Mouse (Mus musculus) layer of hippocampus, adult 6 months (tissue): ENCODE data around the gene Ugt1a6a. TPM values are rescaled to one million over a fixed set of nuclear protein-coding genes. Genes with fewer than 3 reads are reported as not detected.

ENCODE experiments used
- long read RNA-seq, 2 experiments: library from polyadenylated mRNA; unstranded; transcript quantifications; one replicate each; pipeline ENCODE4 v2.0.0; 2019 to 2020
- polyA plus RNA-seq: library from polyadenylated mRNA; unstranded; fragments of <200 nt; fragmentation: Nextera tagmentation; gene quantifications from 2 replicates; pipeline ENCODE4 v1.2.3, GENCODE M21; 2021

Ugt1a6a gene
- 2.7 and 3.6 TPM in 2 replicates for polyA plus RNA-seq
- long read RNA-seq, experiment 1, transcript Ugt1a6a-202 (6 exons, 2,297 nt): major isoform, 11 of 12 reads
- long read RNA-seq, experiment 1, partial matches to known transcripts: 0 of 12 reads
- long read RNA-seq, experiment 1, other reads (novel, unspliced or antisense): 1 of 12 reads
- long read RNA-seq, experiment 2, transcript Ugt1a6a-202 (6 exons, 2,297 nt): major isoform, 10 of 13 reads
- long read RNA-seq, experiment 2, partial matches to known transcripts: 1 of 13 reads
- long read RNA-seq, experiment 2, other reads (novel, unspliced or antisense): 0 of 13 reads

GRCm38 (mm10) chr1:88134457-88135011 is at the start of gene Ugt1a6a:
Gene Ugt1a6a, plus strand, starts transcription at chr1:88134809.

GRCm38 (mm10) chr1:88087513-88087912 is 47.1 kb upstream of the Ugt1a6a start, which contains the start of gene Ugt1a8:
Gene Ugt1a8, plus strand, starts transcription at chr1:88087813.

GRCm38 (mm10) chr1:88094941-88095492 is 39.6 kb upstream of the Ugt1a6a start, which contains the start of gene Ugt1a7c:
Gene Ugt1a7c, plus strand, starts transcription at chr1:88095062.

GRCm38 (mm10) chr1:88103019-88103418 is 31.6 kb upstream of the Ugt1a6a start, which contains the start of gene Ugt1a6b:
Gene Ugt1a6b, plus strand, starts transcription at chr1:88103252.

GRCm38 (mm10) chr1:88165711-88166110 is 31.1 kb downstream of the Ugt1a6a start, which contains the start of gene Ugt1a5:
Gene Ugt1a5, plus strand, starts transcription at chr1:88166012.

GRCm38 (mm10) chr1:88200456-88200855 is 65.8 kb downstream of the Ugt1a6a start, which contains the start of gene Ugt1a2:
Gene Ugt1a2, plus strand, starts transcription at chr1:88200601.

GRCm38 (mm10) chr1:88205294-88205922 is 70.8 kb downstream of the Ugt1a6a start, which contains the start of gene Dnajb3:
Gene Dnajb3, minus strand, starts transcription at chr1:88205782.

GRCm38 (mm10) chr1:88211812-88212211 is 77.2 kb downstream of the Ugt1a6a start, which contains the start of gene Ugt1a1:
Gene Ugt1a1, plus strand, starts transcription at chr1:88211959.

GRCm38 (mm10) chr1:88226670-88227379 is 92.2 kb downstream of the Ugt1a6a start, which contains the start of gene Mroh2a:
Gene Mroh2a, plus strand, starts transcription at chr1:88226986.

Other genes with a start within 250 kb of the Ugt1a6a start
- 1.6 and 2.5 TPM in 2 replicates for gene Usp40, start 126.3 kb upstream of the Ugt1a6a start, polyA plus RNA-seq
- gene Ugt1a10, start 79.4 kb upstream of the Ugt1a6a start, polyA plus RNA-seq: not detected in 2 replicates
- not detected in 2 replicates for gene Ugt1a9, start 64.0 kb upstream of the Ugt1a6a start, polyA plus RNA-seq
- not detected in 2 replicates for gene Ugt1a8, start 47.0 kb upstream of the Ugt1a6a start, polyA plus RNA-seq
- 0.92 and 0.97 TPM in 2 replicates for gene Ugt1a7c, start 39.7 kb upstream of the Ugt1a6a start, polyA plus RNA-seq
- not detected in 2 replicates for gene Ugt1a6b, start 31.6 kb upstream of the Ugt1a6a start, polyA plus RNA-seq
- not detected in 2 replicates for gene Ugt1a5, start 31.2 kb downstream of the Ugt1a6a start, polyA plus RNA-seq
- not detected in 2 replicates for gene Ugt1a2, start 65.8 kb downstream of the Ugt1a6a start, polyA plus RNA-seq
- gene Dnajb3, start 71.0 kb downstream of the Ugt1a6a start, polyA plus RNA-seq: 6.5 and 7.4 TPM in 2 replicates
- gene Ugt1a1, start 77.2 kb downstream of the Ugt1a6a start, polyA plus RNA-seq: not detected in 2 replicates
- 0.24 and 0.62 TPM in 2 replicates for gene Mroh2a, start 92.2 kb downstream of the Ugt1a6a start, polyA plus RNA-seq
- 5.7 and 6.2 TPM in 2 replicates for gene Hjurp, start 142.8 kb downstream of the Ugt1a6a start, polyA plus RNA-seq
- 0.04 and 0.05 TPM in 2 replicates for gene Trpm8, start 142.9 kb downstream of the Ugt1a6a start, polyA plus RNA-seq